Mouse (Mus musculus): Measurements from ENCODE around the gene Dnajc25. TPM values are rescaled to one million over a fixed set of nuclear protein-coding genes. Genes with fewer than 3 reads are reported as not detected.
A peak's percentile ranks its signal among the peaks of the same experiment; 100 is the strongest.

Dnajc25 gene
- total RNA-seq, 2 experiments from 2014 or later = 14.0 to 14.1 TPM

DNA sequence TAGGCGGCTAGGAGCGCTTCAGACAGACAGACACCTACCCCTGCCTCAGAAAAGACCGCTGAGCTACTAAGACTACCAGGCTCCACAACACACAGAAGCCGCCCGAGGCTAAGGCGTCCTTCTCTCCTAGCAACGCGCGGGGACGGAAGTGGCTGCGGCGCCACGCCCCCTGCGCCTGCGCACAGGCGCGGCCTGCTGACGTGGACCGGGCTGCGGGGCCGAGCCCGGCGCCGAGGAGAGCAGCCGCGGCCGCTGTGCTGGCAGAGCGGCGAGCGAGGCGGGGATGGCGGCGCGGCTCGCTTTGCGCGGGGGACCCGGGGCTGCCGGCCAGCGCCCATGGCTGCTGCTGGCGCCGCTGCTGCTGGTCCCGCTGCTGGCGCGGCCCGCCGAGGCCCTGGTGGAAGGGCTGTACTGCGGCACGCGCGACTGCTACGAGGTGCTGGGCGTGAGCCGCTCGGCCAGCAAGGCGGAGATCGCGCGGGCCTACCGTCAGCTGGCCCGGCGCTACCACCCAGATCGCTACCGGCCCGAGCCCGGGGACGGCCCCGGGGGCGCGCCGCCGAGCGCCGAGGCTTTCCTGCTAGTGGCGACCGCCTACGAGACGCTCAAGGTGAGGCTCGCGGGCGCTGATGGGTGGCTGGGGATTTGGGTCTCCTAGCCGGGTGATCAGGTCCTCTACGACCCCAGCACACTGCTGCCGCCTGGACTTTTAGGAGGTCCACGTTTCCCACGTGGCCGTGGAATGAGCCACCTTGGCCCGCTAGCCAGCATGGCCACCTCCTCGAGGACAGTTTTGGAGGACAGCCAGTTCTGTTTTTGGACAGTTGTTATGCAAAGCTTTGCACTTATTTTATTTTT is 8.3 kb downstream of the Dnajc25 start, which contains the start of gene Gm20503:
Gene Gm20503 (plus strand): TSS at position 263 of the 858 bp plus-strand sequence.
- DNase-seq (ENCODE audit: low spot score in 2 of 2) = peak; percentile 91

DNA sequence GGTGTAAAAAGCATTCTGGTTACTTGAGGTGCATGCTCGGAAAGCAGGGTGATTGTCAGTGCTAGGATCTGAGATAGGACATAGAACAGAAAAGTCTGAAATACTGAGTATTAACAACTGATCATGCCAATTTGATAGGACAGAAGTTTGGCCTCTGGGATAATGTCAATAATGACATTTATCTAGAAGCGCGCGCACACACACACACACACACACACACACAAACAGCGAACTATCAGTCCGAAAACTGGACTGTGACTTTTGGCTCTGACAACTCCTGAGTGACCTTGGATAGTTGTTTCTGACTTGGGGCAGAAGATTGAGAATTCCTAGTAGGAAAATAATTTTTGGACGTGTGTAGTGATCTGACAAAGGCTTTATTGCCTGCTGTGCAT is 8.9 kb downstream of the Dnajc25 start:
- no peak for DNase-seq (ENCODE audit: low spot score in 2 of 2)

DNA sequence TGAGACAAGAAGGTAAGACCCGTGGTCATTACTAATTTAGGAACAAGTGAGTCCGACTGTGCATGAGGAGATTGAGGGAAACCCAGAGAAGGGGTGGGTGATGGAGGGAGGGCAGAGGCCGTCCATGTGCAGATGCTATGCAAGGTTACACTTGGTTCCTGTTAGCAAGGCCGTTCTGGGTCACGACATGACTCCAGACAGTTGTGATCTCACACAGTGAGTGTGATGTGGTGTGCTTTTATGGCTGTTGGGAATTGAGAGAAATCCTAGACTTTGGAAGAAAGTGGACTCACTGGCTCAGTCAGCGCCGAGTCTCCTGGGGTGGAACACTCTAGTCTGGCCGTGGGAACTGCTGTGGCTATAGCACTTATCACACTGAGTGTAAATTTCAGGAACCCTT is 11.3 kb downstream of the Dnajc25 start:
- no peak for DNase-seq (ENCODE audit: low spot score in 2 of 2)

DNA sequence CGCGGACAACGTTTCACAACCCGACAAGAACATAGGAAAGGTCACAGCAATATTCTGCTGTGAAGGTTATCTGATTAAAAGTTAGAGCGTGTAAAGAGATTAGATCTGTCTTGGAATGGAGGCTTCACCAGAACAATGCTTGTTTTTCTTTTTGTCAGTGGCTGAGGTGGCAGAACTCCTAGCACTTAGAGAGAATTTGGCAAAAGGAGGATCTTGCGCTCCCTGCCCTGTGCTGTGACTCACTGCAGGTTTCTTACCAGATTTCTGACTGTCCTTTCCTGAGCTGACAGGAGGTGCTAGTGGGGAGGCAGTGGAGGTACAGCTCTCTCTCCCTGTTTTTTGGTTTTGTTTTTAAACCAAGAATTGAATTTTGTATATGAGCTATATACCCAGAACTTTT is 12.2 kb downstream of the Dnajc25 start:
- no peak for DNase-seq (ENCODE audit: low spot score in 2 of 2)

DNA sequence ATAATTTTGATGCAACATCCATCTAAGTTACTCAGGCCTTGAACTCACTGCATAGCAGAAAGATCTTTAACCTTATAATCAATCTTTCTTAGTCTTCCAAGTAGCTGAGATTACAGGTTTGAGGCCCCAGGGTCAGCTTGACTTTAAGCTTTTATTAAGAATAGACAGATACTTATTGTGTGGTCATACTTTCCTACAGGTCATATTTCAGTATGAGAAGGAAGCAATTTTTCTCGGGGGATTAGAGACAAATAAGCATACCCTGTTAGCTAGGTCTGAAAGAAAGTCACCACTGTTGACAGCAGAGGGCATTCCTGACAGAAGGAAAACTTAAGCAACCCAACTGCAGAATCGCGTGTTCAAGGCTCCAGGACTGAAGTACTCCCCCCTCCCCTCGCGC is 13.1 kb downstream of the Dnajc25 start:
- DNase-seq (ENCODE audit: low spot score in 2 of 2) = no peak

DNA sequence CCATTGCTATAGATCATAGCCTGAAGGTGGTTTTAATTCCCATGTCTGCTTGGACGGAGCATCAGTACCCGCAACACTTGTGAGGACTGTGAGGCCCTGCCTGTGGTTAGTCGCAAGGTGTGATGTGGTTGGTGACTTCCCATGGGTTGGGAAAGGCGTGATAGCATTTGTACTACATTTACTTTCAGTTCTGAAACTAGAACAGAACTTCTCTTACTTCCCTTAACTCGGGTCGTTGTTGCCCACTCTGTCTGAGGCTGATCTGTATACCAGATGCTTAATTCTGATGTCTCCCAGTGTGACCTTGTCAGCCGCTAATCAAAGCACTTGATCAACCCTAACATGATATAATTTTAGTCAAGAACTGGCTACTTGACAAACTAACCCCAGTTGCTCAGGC is 14.3 kb downstream of the Dnajc25 start:
- DNase-seq (ENCODE audit: low spot score in 2 of 2) = no peak

DNA sequence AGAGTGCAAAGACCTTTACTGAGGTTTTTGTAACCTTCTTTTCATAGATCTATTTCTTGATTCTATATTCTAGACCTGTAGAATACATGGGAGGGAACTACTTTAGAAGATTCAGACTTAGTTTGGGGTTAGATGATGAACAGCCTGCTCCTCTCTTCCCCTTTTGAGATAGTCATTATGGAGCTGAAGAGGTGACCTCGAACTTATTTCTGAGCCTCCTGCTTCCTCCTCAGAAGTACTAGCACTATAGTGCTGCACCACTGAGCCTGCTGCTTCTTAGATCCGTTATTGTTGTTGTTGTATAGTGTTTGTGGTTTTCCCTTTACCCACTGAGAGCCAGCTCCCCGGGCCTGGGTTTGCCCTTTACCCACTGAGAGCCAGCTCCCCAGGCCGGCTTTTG is 14.8 kb downstream of the Dnajc25 start:
- no peak for DNase-seq (ENCODE audit: low spot score in 2 of 2)

DNA sequence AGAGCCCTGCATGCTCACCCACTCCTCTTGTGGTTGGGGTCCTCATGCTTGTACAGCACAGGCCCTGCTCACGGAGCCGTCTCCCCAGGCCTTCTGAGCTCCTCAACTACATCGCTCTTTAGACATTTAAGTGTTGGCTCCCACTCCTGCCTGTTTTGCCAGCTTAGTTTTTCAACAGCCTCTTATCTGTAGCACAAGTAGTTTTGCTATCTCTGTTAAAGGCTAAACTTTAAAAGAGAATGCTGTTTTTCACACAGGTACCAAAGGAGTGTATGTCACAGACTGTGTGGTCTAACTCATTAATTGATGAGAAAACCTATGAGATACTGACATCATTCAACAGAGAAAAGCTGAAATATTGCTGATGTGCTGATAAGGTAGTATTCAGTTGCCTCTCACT is 16.6 kb downstream of the Dnajc25 start:
- DNase-seq (ENCODE audit: low spot score in 2 of 2) = no peak

DNA sequence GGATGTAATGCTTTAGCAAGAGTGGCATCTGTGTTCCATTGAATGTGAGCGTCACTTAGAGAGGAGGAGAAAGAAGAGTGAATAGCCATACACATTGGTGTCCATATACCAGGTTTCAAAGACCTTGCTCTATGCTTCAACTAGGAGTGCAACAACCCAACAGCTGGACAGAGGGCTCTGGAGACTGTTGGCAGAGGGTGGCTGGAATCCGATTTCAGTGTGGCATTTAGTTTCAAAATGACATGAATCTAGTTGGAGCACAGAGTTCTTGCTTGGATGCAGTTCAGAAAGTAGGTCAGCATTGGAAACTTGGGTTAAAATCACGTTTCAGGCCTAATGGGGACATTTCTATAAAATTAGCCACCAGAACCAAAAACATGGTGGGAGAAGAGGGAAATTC is 20.3 kb downstream of the Dnajc25 start:
- DNase-seq (ENCODE audit: low spot score in 2 of 2) = no peak

DNA sequence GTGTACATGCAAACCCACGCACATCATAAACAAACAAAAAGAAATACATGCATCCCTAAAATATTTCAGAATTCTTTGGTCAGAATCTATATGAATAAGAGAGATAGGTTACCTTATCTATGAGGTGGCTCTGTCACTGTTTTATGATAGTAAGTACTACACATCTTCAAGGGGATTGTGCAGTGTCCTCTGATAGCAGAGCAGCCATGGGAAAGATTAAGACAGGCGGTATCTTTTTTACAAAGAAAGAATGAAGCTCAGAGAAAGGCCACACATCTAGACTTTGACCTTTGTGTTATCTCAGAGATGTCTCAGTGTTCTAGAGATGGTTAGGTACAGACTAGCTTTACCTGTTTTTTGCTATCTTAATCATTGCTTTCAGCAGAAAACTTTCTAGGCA is 22.1 kb downstream of the Dnajc25 start:
- DNase-seq (ENCODE audit: low spot score in 2 of 2) = no peak

DNA sequence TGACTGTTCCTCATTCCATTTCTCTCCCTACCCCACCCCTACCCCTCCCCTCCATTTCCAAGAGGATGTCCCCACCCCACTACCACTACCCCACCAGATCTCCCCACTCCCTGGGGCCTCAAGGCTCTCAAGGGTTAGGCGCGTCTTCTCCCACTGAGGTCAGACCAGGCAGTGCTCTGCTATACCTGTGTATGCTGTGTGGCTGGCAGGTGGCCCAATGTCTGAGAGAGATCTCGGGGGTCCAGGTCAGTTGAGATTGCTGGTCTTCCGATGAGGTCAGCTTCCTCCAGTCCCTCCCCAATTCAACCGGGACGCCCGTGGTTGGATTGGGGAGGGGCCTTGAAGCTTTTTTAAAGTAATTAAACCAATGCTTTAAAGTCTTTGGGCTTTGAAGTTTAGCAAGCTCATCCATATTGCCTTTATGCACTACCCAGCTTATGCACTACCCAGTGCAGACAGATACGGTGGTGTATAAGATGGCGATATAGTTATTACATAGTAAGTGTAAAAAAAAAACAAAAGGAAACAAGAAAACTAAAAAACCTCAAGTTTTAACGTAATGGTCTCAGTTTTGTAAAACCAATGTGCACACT is 39.6 kb downstream of the Dnajc25 start:
- DNase-seq (ENCODE audit: low spot score in 2 of 2) = no peak

DNA sequence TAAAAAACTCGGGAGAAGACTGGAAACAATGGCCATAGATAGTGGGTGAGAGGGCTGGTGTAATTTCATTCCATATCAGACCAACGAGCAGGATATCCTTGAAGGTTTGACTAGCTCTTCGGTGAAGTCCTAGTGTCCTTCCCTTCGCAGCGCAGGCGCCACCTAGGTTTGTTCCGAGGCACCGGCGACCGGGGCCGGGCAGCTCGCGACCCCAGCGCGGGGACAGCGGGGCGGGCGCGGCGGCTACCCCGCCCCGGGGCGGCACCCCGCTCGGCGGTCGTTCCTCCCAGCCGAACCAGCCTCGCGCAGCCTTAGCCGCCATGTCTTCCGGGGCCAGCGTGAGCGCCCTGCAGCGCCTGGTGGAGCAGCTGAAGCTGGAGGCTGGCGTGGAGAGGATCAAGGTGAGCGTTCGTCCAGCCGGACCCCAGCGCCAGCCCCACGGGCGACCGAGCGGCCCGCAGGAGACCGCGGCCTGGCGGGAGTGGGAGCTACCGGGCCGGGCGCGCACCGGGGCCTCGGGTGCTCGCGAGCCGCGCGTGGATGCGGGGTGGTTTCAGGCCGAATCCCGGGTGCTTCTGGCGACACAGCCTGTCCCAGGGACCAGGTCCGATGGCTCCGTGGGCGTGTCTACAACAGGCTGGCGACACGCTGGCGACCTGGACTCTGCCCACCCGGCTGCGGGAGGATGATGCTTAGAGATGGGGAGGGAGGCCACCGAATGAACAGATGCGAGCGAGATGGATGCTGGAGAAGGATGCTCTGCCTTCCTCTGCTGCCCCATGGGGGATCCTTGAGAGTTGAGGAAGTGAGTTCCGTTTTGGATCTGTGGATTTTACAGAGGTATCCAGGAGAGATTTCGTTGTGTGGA is 40.3 kb downstream of the Dnajc25 start, which contains the start of gene Gng10:
Gene Gng10 (plus strand): TSS at position 171 of the 868 bp plus-strand sequence.
- DNase-seq (ENCODE audit: low spot score in 2 of 2) = peak; percentile 67

DNA sequence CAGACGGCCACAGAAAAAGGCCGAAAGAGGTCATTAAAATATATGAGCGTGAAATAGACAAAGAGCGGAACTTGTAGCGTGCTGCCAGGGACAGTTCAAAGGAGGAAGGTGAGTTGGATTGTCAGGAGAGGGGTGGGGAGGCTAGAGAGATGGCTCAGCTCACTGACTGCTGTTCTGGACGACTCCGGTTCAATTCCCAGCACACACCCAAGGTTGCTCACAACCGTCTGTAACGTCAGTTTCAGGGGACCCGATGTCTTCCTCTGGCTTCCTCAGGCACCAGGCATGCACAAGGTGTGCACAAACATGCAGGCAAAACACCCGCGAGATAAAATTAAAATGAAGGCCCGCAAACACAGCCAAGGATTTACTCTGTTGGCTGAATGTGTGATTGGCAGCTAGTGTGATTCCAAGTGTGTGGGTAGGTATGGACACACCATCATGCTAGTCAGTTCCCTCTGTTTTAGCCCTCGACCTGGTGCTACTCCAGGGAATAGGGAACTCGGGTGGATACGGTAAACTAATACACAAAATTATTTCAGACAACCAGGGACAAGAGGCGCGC is 41.0 kb downstream of the Dnajc25 start:
- DNase-seq (ENCODE audit: low spot score in 2 of 2) = no peak

DNA sequence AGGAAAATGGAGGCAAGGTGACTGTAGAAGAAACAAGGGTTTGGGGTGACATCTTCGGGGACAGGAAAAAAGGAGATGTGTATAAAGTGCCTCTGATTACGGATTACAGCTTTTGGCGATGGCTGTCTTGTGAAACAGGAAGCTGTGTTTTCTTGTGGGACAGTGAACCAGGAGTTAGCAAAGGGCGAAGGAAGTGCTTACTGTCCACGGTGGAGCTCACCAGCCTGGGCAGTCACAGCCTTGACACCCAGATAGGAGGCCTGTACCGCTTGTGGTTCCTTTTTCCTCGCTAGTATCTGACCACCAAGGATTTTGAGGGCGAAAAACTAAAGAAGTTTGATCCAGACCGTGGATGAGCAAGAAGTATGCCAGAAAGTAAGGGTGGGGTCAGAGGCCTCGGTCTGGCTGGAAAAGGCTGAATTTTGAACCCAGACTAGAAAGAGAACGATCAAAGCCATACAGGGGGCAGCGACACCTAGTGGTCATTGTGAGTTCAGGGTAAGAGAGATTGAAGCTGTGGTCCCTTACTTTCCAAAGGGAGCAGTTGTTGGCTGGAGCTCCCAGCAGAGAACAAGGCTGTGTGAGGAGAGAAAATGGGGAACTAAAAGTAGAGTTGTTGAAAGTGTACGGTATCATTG is 41.7 kb downstream of the Dnajc25 start:
- DNase-seq (ENCODE audit: low spot score in 2 of 2) = peak; percentile 67 to 72

DNA sequence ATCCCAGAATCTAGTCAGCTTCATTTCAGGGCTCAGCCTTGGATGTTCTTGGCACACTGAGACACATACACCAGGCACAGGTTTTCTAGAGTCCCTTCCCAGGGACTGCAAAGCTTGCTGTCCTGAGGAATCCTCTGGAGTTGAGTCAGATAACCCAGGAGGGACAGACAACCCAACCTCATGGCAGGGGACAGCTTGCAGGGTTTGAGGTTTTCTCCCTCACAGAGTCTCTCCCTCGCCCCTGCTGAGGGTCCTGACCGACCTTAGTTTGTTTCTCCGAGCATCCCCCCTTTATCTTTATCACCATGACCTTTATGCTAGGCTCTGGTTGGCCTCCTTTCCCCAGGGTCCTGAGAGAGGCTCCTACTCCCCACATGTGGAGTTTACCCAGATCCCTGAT is 42.7 kb downstream of the Dnajc25 start:
- no peak for DNase-seq (ENCODE audit: low spot score in 2 of 2)

DNA sequence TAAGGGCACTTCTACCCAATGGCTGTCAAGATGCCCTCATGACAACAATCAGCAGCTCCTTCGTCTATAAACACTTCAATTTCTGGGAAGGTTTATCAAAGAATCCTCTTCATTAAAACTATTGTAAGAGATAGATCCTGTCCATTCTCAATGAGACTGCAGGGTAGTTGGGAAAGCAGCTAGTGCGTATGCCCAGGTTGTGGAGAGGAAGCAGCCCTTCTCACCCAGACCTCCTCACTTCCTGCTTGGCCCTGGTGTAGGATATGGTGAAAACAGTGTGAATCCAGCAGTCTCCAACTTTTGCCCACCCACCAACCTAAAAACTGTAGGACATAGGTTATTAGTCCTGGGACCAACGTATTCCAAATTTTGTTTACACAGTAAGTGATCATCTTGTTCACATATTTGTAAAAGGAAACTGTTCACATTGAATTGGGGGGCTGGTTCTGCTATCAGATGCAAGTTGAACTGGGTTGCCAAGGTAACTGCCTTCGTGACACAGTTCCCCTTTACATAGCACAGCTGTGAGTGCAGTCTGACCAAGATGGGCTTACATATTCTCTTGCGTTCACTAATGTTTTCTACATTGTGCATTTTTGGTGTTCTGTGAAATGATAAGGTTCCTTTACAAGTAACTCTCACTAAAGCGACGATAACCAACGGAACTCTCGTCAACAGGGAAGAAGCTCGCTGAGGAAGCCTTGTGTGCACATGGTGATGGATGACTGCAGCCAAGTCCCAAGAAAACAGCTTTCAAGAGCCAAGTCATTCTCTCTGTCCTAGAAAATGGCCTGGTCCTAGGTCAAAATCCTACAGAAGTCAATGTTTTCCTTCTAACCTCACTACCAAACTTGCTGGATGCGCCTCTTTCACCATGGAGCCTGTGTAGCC is 45.8 kb downstream of the Dnajc25 start:
- DNase-seq (ENCODE audit: low spot score in 2 of 2) = no peak

DNA sequence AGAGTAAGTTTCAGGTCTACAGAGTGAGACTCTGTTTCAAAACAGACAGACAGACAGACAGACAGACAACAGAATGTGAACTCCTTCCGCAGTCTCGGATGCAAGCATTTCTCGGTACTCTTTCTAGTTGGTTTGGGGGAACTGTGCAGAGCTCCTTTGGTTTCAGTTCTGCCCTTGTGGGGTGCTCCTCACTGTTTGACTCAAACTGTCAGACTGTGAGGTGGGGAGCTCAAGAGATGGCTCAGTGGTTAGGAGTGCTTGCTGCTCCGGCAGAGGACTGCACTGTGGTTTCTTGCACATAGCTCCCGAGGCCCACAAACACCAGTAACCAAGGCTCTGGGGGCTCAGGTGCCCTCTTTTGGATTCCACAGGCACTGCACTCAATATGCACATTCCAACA is 48.2 kb downstream of the Dnajc25 start:
- DNase-seq (ENCODE audit: low spot score in 2 of 2) = no peak

DNA sequence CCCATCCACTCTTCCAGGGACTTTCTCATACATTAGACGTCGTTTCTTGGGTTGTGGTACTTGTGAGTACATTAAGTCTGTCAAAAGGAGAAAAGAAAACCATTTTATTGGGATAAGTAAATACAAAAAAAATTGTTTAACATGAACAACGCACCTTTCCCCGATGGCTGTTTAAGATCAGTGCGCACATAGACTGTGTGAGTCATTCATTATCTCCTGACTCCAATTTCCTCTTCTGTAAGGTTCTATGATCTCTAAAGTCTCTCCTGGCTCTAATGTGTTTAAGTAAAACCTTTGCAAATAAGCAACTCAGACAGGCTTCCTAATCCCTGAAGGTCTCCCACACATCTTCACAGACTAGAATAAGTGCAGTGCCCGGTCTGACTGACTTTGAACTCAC is 49.0 kb downstream of the Dnajc25 start:
- no peak for DNase-seq (ENCODE audit: low spot score in 2 of 2)

DNA sequence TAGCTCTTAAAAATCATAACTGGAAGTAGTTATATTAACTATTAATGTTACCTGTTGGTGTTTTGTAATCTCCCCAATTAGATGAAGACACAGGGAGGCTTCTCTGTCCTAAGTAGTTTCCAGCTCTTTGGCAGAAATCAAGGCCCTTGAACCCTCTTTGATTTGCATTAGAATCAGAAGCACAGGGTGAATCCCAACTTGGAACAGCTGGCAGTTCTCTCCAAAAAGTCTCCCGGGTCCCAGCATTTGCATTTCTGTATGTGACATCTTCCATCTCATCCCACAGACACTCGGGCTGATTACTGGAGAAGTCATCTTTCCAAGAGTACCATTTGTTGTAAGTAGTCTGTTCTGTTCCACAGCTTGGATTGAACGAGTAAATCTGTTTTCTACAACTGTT is 52.4 kb downstream of the Dnajc25 start:
- no peak for DNase-seq (ENCODE audit: low spot score in 2 of 2)

DNA sequence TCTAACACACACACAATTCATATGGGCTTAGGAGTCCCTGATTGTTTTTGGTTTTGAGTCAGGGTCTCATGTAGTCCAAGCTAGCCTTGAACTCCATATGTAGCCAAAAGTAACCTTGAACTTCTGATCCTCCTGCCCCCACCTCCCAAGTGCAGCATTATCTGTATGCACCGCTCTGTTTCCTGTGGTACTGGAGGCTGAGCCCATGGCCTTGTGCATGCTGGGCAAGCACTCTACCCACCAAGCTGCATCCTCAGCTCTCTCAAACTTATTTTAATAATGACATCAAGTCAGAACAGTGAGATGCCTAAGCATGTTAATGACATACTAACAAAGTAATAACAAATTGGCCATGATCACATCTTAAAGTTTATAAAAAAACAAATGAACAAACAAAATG is 56.2 kb downstream of the Dnajc25 start:
- DNase-seq (ENCODE audit: low spot score in 2 of 2) = no peak

Measured in adrenal gland, adult 18-20 months (tissue).